Mouse (Mus musculus): ENCODE results near the gene Tat.

GRCm38 (mm10) chr8:110022081-110022480 is 31.8 kb downstream of the Tat start:
- TF ChIP-seq CTCF (IDR thresholded peaks at IDR 0.05 in 2 of 3, conservative IDR thresholded peaks at IDR 0.05 in 1 of 3; ENCODE audit: control insufficient read depth in 1 of 3, insufficient read depth in 1 of 3, low read depth in 2 of 3, low read length in 3 of 3, poor library complexity in 1 of 3, severe bottlenecking in 1 of 3) (no peak), CHD2 (IDR thresholded peaks at IDR 0.05; ENCODE audit: low read length) (no peak), ZKSCAN1 (IDR thresholded peaks at IDR 0.05; ENCODE audit: low read depth, low read length) (no peak), TAL1 (IDR thresholded peaks at IDR 0.05; ENCODE audit: low read length) (no peak), EP300 (IDR thresholded peaks at IDR 0.05; ENCODE audit: low read depth in 1 of 2, low read length in 2 of 2) (no peak), POLR2AphosphoS5 (IDR thresholded peaks at IDR 0.05; ENCODE audit: borderline replicate concordance, low read depth, low read length) (no peak), ETS1 (IDR thresholded peaks at IDR 0.05; ENCODE audit: low read depth, low read length) (no peak)
